Mouse (Mus musculus) lung, postnatal 0 days (tissue): ENCODE measurements around the gene Col12a1. TPM values are rescaled to one million over a fixed set of nuclear protein-coding genes. Genes with fewer than 3 reads are reported as not detected.

Experiments used
- ATAC-seq: fragments of 200-750 bp; cut with Nextera tagmentation; 2 replicates; pipeline ENCODE4 v1.8.0; 2017; ENCODE audit warnings: moderate library complexity
- DNase-seq: peaks from one replicate; pipeline ENCODE4 v3.0.0-alpha.2; 2016; ENCODE audit warnings: low spot score
- H3K27ac ChIP-seq: fragments of 300-500 bp; sonication (generic); 2 replicates; pipeline ENCODE4 v1.5.1; 2014; ENCODE audit warnings: antibody characterized with exemption, mild to moderate bottlenecking, low read length, mixed read lengths
- H3K27me3 ChIP-seq: fragments of 300-500 bp; sonication (generic); replicated peaks from 2 replicates; pipeline ENCODE4 v1.6.1; 2014; ENCODE audit warnings: low read length, mixed read lengths; ENCODE audit not compliant: insufficient read depth
- H3K36me3 ChIP-seq: fragments of 300-500 bp; sonication (generic); 2 replicates; pipeline ENCODE4 v1.6.1; 2014; ENCODE audit warnings: low read length, mixed read lengths; ENCODE audit not compliant: insufficient read depth
- H3K4me1 ChIP-seq: fragments of 300-500 bp; sonication (generic); 2 replicates; pipeline ENCODE4 v1.6.1; 2014; ENCODE audit warnings: antibody characterized with exemption, low read depth, low read length, mixed read lengths; ENCODE audit not compliant: insufficient read depth
- H3K4me2 ChIP-seq: fragments of 300-500 bp; sonication (generic); replicated peaks from 2 replicates; pipeline ENCODE4 v1.6.1; 2014; ENCODE audit warnings: low read depth, mild to moderate bottlenecking, low read length, moderate library complexity, mixed read lengths
- H3K4me3 ChIP-seq: fragments of 300-500 bp; sonication (generic); 2 replicates; pipeline ENCODE4 v1.5.1; 2014; ENCODE audit warnings: low read depth, low read length
- H3K9ac ChIP-seq: fragments of 300-500 bp; sonication (generic); replicated peaks from 2 replicates; pipeline ENCODE4 v1.6.1; 2014; ENCODE audit warnings: low read depth, mild to moderate bottlenecking
- H3K9me3 ChIP-seq: fragments of 300-500 bp; sonication (generic); 2 replicates; pipeline ENCODE4 v1.6.1; 2016; ENCODE audit warnings: low read length, mixed read lengths
- CTCF ChIP-seq: IDR thresholded peaks from 2 replicates; pipeline ENCODE4 v1.5.1; 2016; ENCODE audit warnings: antibody characterized with exemption, mild to moderate bottlenecking
- EP300 ChIP-seq: IDR thresholded peaks from 2 replicates; pipeline ENCODE4 v1.6.1; 2016; ENCODE audit warnings: antibody characterized with exemption, mild to moderate bottlenecking, control low read depth
- WGBS: fragments of 180-500 bp; shearing (Covaris S2); extraction: QIAGEN DNeasy Blood & Tissue Kit; methylation state at CpG from one replicate; pipeline ENCODE4 v1.1.7; 2014; 5-methylcytosine and 5-hydroxymethylcytosine counted together
- polyA plus RNA-seq: library from polyadenylated mRNA; unstranded; fragments of >200 nt; fragmentation: Nextera tagmentation; extraction: Ambion mirVana; gene quantifications from 2 replicates; pipeline ENCODE4 v1.2.1, GENCODE M21; 2015

Gene Col12a1
- polyA plus RNA-seq, 1 experiment from 2014 or later = 11.5 TPM

DNA sequence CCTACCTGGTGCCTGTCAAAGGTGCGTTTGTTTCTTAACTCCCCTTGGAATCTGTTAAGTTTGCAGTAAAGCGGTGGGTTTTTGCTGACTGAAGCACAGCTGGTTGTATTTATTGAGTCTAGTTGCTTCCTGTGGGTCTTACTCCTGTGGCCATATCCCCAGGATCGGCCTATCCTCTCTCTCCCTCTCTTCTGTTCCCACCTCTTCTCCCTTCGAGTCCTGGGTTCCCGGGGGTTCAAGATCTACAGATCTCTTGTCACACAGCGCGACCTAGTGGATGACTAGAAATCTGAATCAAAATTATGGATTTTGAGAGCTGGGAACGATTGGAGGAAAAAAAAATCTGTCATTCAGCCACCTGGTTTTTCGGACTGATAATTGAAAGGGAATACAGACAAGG lies 2.4 kb upstream of the Col12a1 start:
- WGBS = 5% methylated on average over 9 of the region's 9 CpGs
- H3K9me3 ChIP-seq = no peaks in the 10 kb centered on the region
- no peak overlapping the region for H3K4me3 ChIP-seq
- no peaks in the 10 kb centered on the region for H3K36me3 ChIP-seq
- no peak for ATAC-seq
- H3K4me2 ChIP-seq = no peak overlapping the region
- H3K4me1 ChIP-seq = peaks cover 19% of the 10 kb centered on the region
- peak; percentile 84 for DNase-seq
- peaks cover 7% of the 10 kb centered on the region for H3K27me3 ChIP-seq
- no peak for TF ChIP-seq EP300
- TF ChIP-seq CTCF = peak; percentile 78
- H3K27ac ChIP-seq = no peak overlapping the region
- H3K9ac ChIP-seq = no peak overlapping the region

- peaks cover 7% of the 10 kb centered on the region for H3K27me3 ChIP-seq
- H3K9ac ChIP-seq = no peak overlapping the region
- DNase-seq = no peak
- H3K4me3 ChIP-seq = no peak overlapping the region
- no peak overlapping the region for H3K4me2 ChIP-seq
- WGBS = 55% methylated on average over 9 of the region's 9 CpGs
- TF ChIP-seq EP300 (no peak), CTCF (no peak)
- H3K27ac ChIP-seq = no peak overlapping the region
- no peaks in the 10 kb centered on the region for H3K36me3 ChIP-seq
- H3K4me1 ChIP-seq = peaks cover 19% of the 10 kb centered on the region
- no peaks in the 10 kb centered on the region for H3K9me3 ChIP-seq
- ATAC-seq = no peak
These were observed 1.5 kb upstream of the Col12a1 start for GRCm38 (mm10) chr9:79720143-79720542.

DNA sequence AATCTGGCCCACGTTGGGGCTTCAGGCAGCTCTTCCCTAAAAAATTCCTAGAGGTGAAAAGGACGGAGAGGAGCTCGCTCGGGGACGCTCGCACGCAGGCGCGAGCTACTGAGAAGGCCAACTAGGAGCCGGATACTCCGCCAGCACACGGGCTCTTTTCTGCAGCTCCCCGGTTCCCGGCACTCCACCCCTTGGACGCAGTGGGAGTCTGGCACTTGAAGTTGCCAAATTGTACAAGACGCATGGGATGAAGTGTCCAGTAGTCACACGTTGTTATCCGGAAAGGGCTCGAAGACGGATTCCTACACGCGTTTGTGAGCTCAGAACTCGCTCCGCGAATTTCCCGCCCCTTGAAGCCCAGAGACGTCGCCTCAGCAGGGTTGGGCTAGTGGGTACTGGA lies 820 bp upstream of the Col12a1 start:
- Histone ChIP-seq H3K9me3 (no peaks in the 10 kb centered on the region), H3K9ac (no peak overlapping the region), H3K27me3 (peaks cover 7% of the 10 kb centered on the region), H3K4me3 (peak overlapping the region; percentile 45), H3K36me3 (no peaks in the 10 kb centered on the region), H3K4me1 (peaks cover 19% of the 10 kb centered on the region), H3K27ac (no peak overlapping the region), H3K4me2 (peak overlapping the region; percentile 93)
- TF ChIP-seq EP300 (no peak), CTCF (no peak)
- DNase-seq (peak; percentile 69), ATAC-seq (peak; percentile 11; the same call in 1 of the 2 replicates)
- 4% methylated on average over 28 of the region's 28 CpGs for WGBS

- Histone ChIP-seq H3K36me3 (no peaks in the 10 kb centered on the region), H3K4me1 (peaks cover 19% of the 10 kb centered on the region), H3K27ac (no peak overlapping the region), H3K4me2 (peak overlapping the region; percentile 93), H3K27me3 (peaks cover 7% of the 10 kb centered on the region), H3K9me3 (no peaks in the 10 kb centered on the region), H3K9ac (peak overlapping the region; percentile 41; the same call in 1 of the 2 replicates), H3K4me3 (peak overlapping the region; percentile 45)
- TF ChIP-seq EP300 = no peak
- no peak for TF ChIP-seq CTCF
- ATAC-seq (no peak), DNase-seq (peak; percentile 31)
- WGBS = under 1% methylated on average over 20 of the region's 22 CpGs
These were observed 675 bp downstream of the Col12a1 start for GRCm38 (mm10) chr9:79717836-79718475.

GRCm38 (mm10) chr9:79716909-79717835 lies 1.5 kb downstream of the Col12a1 start:
- H3K4me1 ChIP-seq = peaks cover 19% of the 10 kb centered on the region
- no peak overlapping the region for H3K27ac ChIP-seq
- peak overlapping the region; percentile 45 for H3K4me3 ChIP-seq
- no peak for ATAC-seq
- H3K9me3 ChIP-seq = no peaks in the 10 kb centered on the region
- H3K9ac ChIP-seq = no peak overlapping the region
- peaks cover 7% of the 10 kb centered on the region for H3K27me3 ChIP-seq
- no peaks in the 10 kb centered on the region for H3K36me3 ChIP-seq
- H3K4me2 ChIP-seq = peak overlapping the region; percentile 93
- WGBS = 9% methylated on average over 23 of the region's 23 CpGs
- peak; percentile 87 for DNase-seq
- TF ChIP-seq CTCF (peak; percentile 79), EP300 (no peak)

DNA sequence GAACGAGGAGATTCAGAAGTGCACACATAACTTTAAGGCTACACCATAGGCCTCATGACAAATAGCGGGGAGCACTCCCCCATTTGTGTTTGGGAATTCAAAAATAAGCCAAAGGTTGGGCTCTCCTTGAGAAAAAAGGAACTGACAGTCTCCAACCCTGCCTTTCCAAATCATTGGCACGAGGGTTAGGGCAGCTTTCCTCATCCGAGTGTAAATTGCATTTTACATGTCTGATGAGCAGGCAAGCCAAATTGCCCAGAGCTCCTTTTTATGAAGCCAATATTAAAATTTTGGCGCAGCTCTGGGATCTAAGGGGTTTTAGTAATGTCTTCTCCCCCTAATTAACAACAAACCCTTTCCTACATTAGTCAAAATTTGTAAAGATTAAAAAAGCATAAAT lies 2.1 kb downstream of the Col12a1 start:
- Histone ChIP-seq H3K27ac (no peak overlapping the region), H3K27me3 (peaks cover 7% of the 10 kb centered on the region), H3K36me3 (no peaks in the 10 kb centered on the region), H3K4me2 (peak overlapping the region; percentile 93), H3K9ac (no peak overlapping the region), H3K9me3 (no peaks in the 10 kb centered on the region), H3K4me3 (no peak overlapping the region), H3K4me1 (peaks cover 19% of the 10 kb centered on the region)
- 48% methylated on average over 5 of the region's 5 CpGs for WGBS
- peak; percentile 10 for DNase-seq
- no peak for ATAC-seq
- TF ChIP-seq CTCF (no peak), EP300 (no peak)
